Mouse (Mus musculus): Measurements from ENCODE around the gene Mptx1.
"Not testable (repeated sequence)": the region's sequence is repeated elsewhere in the genome, so short reads cannot be mapped to it uniquely, and the experiment has no call there.

The Mptx1 gene

DNA sequence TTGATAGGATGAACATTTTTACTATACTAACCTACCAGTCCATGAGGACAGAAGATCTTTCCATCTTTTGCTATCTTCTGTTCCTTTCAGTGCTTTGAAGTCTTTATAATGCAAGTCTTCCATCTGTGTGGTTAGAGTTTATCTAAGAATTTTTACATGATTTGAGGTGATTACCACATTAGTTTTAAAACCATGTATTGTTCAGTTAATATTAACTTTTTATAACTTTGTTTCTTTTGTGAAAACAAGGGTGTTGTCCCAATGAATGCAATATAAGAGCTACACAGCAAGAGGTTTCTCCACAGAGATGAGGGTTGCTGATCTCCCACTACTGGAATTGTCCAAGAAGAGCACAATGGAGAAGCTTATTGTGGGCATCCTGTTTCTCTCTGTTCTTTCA is at the start of gene Mptx1:
Mptx1 (plus strand) TSS at position 301 of the 400 bp plus-strand sequence.
- no peak for DNase-seq

- DNase-seq, result no peak
These were observed 27.2 kb upstream of the Mptx1 start for GRCm38 (mm10) chr1:174303162-174303561.

GRCm38 (mm10) chr1:174317308-174317707 is 13.0 kb upstream of the Mptx1 start:
- no peak for DNase-seq

DNA sequence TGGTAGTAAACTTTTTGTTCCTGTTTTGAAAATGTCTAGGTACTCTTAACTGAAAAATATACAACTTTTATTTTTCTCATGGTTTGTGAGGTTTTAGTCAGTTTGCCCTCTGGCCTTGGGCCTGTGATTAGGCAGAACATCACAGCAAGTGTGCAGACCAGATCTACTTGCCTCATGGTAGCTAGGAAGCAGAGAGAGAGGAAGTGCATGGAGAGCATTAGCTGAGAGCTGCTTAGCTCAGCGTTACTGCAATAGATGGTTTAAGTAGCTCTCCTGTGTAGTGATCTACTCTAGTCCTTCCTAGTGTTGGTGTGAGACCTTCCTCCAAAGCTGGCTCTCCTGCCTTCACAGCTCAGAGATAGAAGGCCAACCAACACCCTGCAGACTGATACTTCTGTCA is 23.3 kb downstream of the Mptx1 start:
- DNase-seq, result not testable (repeated sequence)

- DNase-seq, result no peak
These were observed 24.3 kb downstream of the Mptx1 start for GRCm38 (mm10) chr1:174354640-174355039.

GRCm38 (mm10) chr1:174364882-174365451 is 34.6 kb downstream of the Mptx1 start, which contains the start of gene Olfr417:
Olfr417 (plus strand) TSS chr1:174365122.
- no peak for DNase-seq

- DNase-seq, result no peak
These were observed 43.5 kb downstream of the Mptx1 start for GRCm38 (mm10) chr1:174373799-174374198.
